ENCODE assay signal across 9 mouse cellular contexts in the genomic region with DNA sequence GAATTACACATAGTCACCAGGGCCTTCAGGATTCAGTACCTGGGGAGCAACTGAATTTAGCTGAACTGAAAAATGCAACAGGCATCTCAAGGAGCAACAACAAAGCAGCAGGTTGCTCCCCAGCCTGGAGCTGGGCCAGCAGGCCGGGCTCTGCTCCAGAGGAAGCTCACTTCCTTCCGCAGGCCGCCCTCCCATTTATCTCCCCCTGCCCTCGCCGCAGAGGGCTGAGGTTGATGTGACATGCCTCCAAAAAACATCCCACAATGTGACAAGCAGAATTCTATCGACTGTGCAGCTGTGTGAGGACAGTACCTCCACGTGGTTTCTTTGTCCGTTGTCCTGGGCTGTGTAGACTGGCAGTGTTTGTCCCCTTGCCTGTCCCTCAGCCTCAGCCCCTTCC. TPM values are rescaled to one million over a fixed set of nuclear protein-coding genes. Genes with fewer than 3 reads are reported as not detected.
DNase-seq lines count a peak whose midpoint lies in the region; ATAC-seq and TF ChIP-seq lines count a peak whose summit lies in the region.
"Had no signal": no experiment of that assay in that cellular context is flagged by ENCODE, and none has a peak within 500 bp of the region (broad histone marks: within the 10 kb centered on the region; RNA-seq: fewer than 3 reads in every experiment).

No protein-coding gene starts in this region.

- no peak overlapping the region for H3K4me2 ChIP-seq in hindbrain, embryonic 15.5 days
- H3K4me2 ChIP-seq in limb, embryonic 15.5 days = no peak overlapping the region

- H3K27ac ChIP-seq in bone marrow, adult 2 months (ENCODE audit: control insufficient read depth, insufficient read depth, low read depth, low read length, poor library complexity) = peak overlapping the region; percentile 27
- H3K27ac ChIP-seq in hindbrain, embryonic 15.5 days (replicated peaks) = peak overlapping the region; percentile 61
- H3K27ac ChIP-seq in limb, embryonic 15.5 days = peak overlapping the region; percentile 57

- no peak for TF ChIP-seq CTCF in bone marrow, adult 2 months (IDR thresholded peaks at IDR 0.05; ENCODE audit: control insufficient read depth, insufficient read depth, low read length)

- no peaks in the 10 kb centered on the region for H3K9me3 ChIP-seq in hindbrain, embryonic 15.5 days
- no peaks in the 10 kb centered on the region for H3K9me3 ChIP-seq in limb, embryonic 15.5 days

- intact Hi-C loops in left cerebral cortex, postnatal 10 days (cut with DNase I) = no loop called here

- peak; percentile 73 for ATAC-seq in hindbrain, embryonic 15.5 days (ENCODE audit: low FRiP score, low read depth)
- no peak for ATAC-seq in limb, embryonic 15.5 days (ENCODE audit: insufficient number of reproducible peaks, low FRiP score, low TSS enrichment, low read depth)
- ATAC-seq: Patski had no signal

- no peak overlapping the region for H3K4me3 ChIP-seq in bone marrow, adult 2 months (replicated peaks; ENCODE audit: control insufficient read depth, low read depth, low read length)
- H3K4me3 ChIP-seq in hindbrain, embryonic 15.5 days = no peak overlapping the region
- H3K4me3 ChIP-seq in limb, embryonic 15.5 days = no peak overlapping the region

- peak; percentile 34 to 89 for DNase-seq in left cerebral cortex, postnatal 10 days (ENCODE audit: extremely low spot score in 1 of 2, low spot score in 2 of 2)
- no peak for DNase-seq in left cerebral cortex, adult 11 months (ENCODE audit: low spot score)
- peak; percentile 57 for DNase-seq in gastrocnemius, postnatal 25 days
- DNase-seq in naive thymus-derived CD4-positive, alpha-beta T cell, adult 2 months (ENCODE audit: low read depth) = peak; percentile 68
- DNase-seq in c-Kit-positive CD71-positive TER-119-positive erythroid progenitor cells, embryonic 14.5 days (ENCODE audit: low spot score) = no peak

- no peaks in the 10 kb centered on the region for H3K27me3 ChIP-seq in hindbrain, embryonic 15.5 days
- H3K27me3 ChIP-seq in limb, embryonic 15.5 days = no peaks in the 10 kb centered on the region
- H3K27me3 ChIP-seq: Patski had no signal

- no peaks in the 10 kb centered on the region for H3K36me3 ChIP-seq in hindbrain, embryonic 15.5 days
- peaks cover 6% of the 10 kb centered on the region for H3K36me3 ChIP-seq in limb, embryonic 15.5 days

- 4% methylated on average over 8 of the region's 8 CpGs for WGBS in bone marrow, adult 2 months
- WGBS in hindbrain, embryonic 15.5 days = 37% methylated on average over 8 of the region's 8 CpGs
- WGBS in limb, embryonic 15.5 days = 49% methylated on average over 8 of the region's 8 CpGs

- H3K4me1 ChIP-seq in bone marrow, adult 2 months (ENCODE audit: control insufficient read depth, insufficient read depth, low read length) = peaks cover 14% of the 10 kb centered on the region
- peaks cover 23% of the 10 kb centered on the region for H3K4me1 ChIP-seq in hindbrain, embryonic 15.5 days (replicated peaks)
- H3K4me1 ChIP-seq in limb, embryonic 15.5 days = peaks cover 13% of the 10 kb centered on the region

- no peak for TF ChIP-seq POLR2A in bone marrow, adult 2 months (IDR thresholded peaks at IDR 0.05; ENCODE audit: borderline replicate concordance, control insufficient read depth, low read depth, low read length)

- no peak overlapping the region for H3K9ac ChIP-seq in hindbrain, embryonic 15.5 days
- no peak overlapping the region for H3K9ac ChIP-seq in limb, embryonic 15.5 days

RNA-seq across cellular contexts. Expression of a gene that starts 44.3 kb away (rescaled TPM):
- total RNA-seq in left cerebral cortex, postnatal 10 days (2021) = 10 to 100 TPM in 1 of 2 experiments, 1 to 10 TPM in 1; 10.0 to 10.9 TPM
- 7.9 and 16.6 TPM in 2 replicates for polyA plus RNA-seq in bone marrow, adult 2 months (2011; ENCODE audit: insufficient read depth, insufficient read length, low replicate concordance, missing spikeins)
- 10 to 100 TPM; 21.5 to 22.4 TPM for total RNA-seq in gastrocnemius, postnatal 25 days (2021)
- polyA plus RNA-seq in hindbrain, embryonic 15.5 days (2015; fragmentation: Nextera tagmentation; extraction: Ambion mirVana) = 8.1 and 8.4 TPM in 2 replicates
- 33.7 and 34.9 TPM in 2 replicates for polyA plus RNA-seq in limb, embryonic 15.5 days (2015; fragmentation: Nextera tagmentation; extraction: Ambion mirVana)

RNA-seq across cellular contexts. Expression of a gene that starts 55.6 kb away (rescaled TPM):
- 10 to 100 TPM; 32.8 to 34.8 TPM for total RNA-seq in left cerebral cortex, postnatal 10 days (2021)
- 0.92 and 3.1 TPM in 2 replicates for polyA plus RNA-seq in bone marrow, adult 2 months (2011; ENCODE audit: insufficient read depth, insufficient read length, low replicate concordance, missing spikeins)
- 10 to 100 TPM; 35.8 to 48.7 TPM for total RNA-seq in gastrocnemius, postnatal 25 days (2021)
- 1.5 and 1.7 TPM in 2 replicates for polyA plus RNA-seq in hindbrain, embryonic 15.5 days (2015; fragmentation: Nextera tagmentation; extraction: Ambion mirVana)
- 3.0 and 3.8 TPM in 2 replicates for polyA plus RNA-seq in limb, embryonic 15.5 days (2015; fragmentation: Nextera tagmentation; extraction: Ambion mirVana)

Comparison
In these comparisons a context has a peak if more than half of its experiments do, and no peak if none do; other contexts are left out.
1. DNase-seq: peak in left cerebral cortex, postnatal 10 days (2 of 2), gastrocnemius, postnatal 25 days (single experiment) and naive thymus-derived CD4-positive, alpha-beta T cell, adult 2 months (single experiment); none in left cerebral cortex, adult 11 months (single experiment) and c-Kit-positive CD71-positive TER-119-positive erythroid progenitor cells, embryonic 14.5 days (single experiment).
2. Peak in every context shown above with its lines, with median percentiles within 50 percentile points of each other: H3K27ac ChIP-seq.